Mouse (Mus musculus): ENCODE measurements at regions not wholly inside any gene's neighbourhood (a gene's known extent, or its start where the extent isn't known, plus 50 kb on each side); places are given as distances from the start of the nearest gene placed in this dataset.

- no peak for DNase-seq (ENCODE audit: low spot score in 2 of 2)
Measured at GRCm38 (mm10) chr11:24688160-24688782, 610.4 kb downstream of the Bcl11a start.

GRCm38 (mm10) chr11:24689807-24690333 lies 612.0 kb downstream of the Bcl11a start:
- DNase-seq (ENCODE audit: low spot score in 2 of 2): peak in 1 of 2 experiments; percentile 25

DNA sequence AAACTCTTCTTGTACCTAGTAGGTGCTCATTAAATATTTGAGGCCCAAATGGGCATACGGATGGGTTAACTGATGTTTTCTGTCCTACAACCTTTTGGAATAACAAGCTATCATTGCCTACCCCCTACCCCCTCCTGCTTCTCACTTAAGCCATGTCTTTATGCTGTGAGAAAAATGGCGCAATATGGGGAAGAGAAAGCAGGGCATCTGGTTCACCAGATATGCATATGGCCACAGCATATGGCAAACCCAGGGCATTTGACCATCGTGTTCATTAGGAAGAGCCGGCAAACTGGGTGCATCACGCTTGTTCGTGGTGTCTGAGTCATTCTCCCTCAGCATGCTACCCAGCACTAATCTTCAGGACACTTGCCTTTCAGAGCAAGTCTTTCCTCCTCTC lies 616.1 kb downstream of the Bcl11a start:
- DNase-seq (ENCODE audit: low spot score in 2 of 2): no peak

DNA sequence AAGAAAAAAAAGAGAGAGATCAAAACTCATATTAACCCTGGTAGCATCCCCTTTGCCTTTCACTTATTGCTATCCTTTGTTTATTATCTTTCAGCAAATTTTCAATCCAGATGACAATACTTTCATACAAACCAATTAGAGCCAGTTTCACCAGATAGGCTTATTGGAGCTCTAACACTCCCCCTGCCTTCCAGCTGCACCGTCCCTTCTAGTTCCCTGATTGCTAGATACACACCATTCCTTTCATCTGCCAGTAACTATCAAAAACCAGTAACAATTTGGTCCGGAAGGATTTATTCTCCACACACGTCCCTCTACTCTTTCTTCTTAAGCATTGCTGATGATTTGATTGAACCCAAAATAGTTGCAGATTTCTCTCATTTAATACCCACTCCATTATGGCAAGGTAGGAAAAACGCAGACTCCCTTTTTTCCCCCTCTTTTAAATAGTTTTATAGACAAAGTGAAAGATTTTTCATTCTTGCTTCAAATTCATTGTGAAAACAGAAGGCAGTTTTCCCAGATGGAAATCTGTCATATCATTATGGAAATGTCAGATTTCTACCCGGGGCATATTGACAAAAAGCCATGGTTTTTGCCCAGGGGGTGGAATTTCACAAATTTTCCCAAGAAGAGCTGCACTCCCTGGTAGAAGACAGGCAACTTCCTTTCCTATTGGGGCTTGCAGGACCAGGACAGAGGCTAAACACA lies 617.3 kb downstream of the Bcl11a start:
- DNase-seq (ENCODE audit: low spot score in 2 of 2): no peak

DNA sequence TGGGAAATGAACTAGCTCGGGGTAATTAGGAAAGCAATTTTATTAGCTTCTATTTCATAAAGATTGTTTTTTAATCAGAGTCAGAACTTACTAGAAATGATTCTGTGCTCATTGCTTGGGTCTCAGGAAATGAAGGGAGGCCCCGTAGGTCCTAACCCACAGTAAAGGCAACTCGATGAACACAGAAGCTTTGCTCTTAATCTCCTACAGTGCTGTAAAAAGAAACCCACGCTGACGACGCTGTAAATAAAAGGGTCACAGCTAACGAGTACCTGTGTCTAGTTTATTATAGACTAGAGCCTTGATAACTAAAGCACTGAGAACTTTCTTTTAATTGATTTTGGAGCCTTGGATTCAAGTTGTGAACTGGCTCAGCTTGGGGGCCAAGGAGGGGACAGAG lies 618.7 kb downstream of the Bcl11a start:
- DNase-seq (ENCODE audit: low spot score in 2 of 2): no peak

GRCm38 (mm10) chr11:24708790-24709189 lies 630.9 kb downstream of the Bcl11a start:
- DNase-seq (ENCODE audit: low spot score in 2 of 2): no peak

GRCm38 (mm10) chr11:24716539-24717287 lies 638.9 kb downstream of the Bcl11a start:
- peak; percentile 67 for DNase-seq (ENCODE audit: low spot score in 2 of 2)

DNA sequence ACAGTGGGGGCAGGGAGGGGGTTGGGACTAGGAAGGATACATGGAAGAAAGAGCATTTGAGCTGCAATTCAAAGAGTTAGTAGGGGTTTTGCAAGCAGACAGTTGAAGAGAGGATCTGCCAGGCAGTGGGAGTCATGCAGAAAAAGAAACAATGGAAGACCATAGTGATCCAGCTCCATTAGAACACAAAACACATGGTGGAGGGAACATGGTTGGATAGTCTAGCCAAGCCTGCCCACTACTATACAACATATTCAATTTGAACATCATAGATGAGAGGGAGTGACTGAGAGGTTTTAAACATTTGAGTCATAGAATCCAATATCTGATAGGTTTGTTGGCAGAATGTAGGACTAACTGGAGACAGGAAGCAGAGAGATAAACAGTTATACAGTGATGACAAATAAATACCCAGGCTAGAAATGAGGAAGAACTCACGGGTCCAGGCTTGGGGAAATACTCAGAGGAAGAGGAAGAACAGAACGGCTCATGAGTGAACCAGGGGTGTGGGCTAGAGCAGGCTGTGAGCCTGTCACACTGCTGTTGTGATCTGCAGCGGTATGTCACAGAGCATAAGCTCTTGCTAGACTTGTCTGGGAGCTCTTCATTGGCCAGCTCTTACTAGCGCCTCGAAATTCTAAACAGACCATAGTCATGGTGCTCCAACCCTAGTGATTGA lies 646.5 kb downstream of the Bcl11a start:
- no peak for DNase-seq (ENCODE audit: low spot score in 2 of 2)

- DNase-seq (ENCODE audit: low spot score in 2 of 2): no peak
Measured at GRCm38 (mm10) chr11:24726331-24726730, 648.5 kb downstream of the Bcl11a start.

- DNase-seq (ENCODE audit: low spot score in 2 of 2): no peak
Measured at GRCm38 (mm10) chr11:24727404-24727803, 649.5 kb downstream of the Bcl11a start.

DNA sequence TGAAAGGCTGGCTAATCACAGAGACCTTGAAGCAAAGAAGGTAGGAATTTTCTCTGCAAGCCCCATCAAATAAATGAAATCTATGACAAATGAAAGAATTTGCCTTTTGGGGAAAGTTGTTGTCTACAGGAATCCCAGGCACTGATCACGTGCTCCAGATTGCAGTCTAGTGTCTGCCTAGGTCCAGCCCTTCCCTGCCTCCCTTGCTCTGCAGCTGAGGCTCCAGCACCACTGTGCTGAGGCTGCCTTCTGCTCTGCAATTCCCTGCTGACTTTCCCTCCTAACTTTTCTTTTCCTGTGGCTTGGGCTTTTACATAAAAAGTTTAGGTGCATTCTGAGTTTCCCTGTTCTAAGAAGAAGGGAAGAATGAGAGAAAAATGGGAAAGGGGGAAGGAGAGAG lies 653.6 kb downstream of the Bcl11a start:
- no peak for DNase-seq (ENCODE audit: low spot score in 2 of 2)

- peak in 1 of 2 experiments; percentile 37 for DNase-seq (ENCODE audit: low spot score in 2 of 2)
Measured at GRCm38 (mm10) chr11:24739710-24740255, 661.9 kb downstream of the Bcl11a start.

DNA sequence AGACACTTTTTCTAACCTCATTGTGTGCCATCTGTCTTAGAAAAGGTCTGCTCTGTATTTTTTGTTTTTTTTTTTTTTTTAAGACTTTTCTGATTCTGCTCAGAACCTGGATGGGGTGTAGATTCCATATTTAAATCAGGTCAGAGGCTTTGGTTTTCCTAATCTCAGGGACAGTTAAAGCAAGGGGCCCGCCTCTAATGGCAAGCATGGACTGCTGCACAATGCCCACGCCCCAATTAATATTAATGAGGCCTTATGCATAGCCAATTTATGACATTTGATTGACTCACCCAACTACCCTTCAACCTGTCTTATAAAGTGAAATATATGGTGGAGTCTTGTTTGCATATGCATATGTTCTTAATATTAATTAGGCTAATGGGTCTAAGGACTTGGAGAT lies 662.6 kb downstream of the Bcl11a start:
- no peak for DNase-seq (ENCODE audit: low spot score in 2 of 2)

- peak; percentile 51 to 73 for DNase-seq (ENCODE audit: low spot score in 2 of 2)
Measured at GRCm38 (mm10) chr11:24742561-24742960, 664.7 kb downstream of the Bcl11a start.

GRCm38 (mm10) chr11:24743439-24743838 lies 665.6 kb downstream of the Bcl11a start:
- DNase-seq (ENCODE audit: low spot score in 2 of 2): no peak

DNA sequence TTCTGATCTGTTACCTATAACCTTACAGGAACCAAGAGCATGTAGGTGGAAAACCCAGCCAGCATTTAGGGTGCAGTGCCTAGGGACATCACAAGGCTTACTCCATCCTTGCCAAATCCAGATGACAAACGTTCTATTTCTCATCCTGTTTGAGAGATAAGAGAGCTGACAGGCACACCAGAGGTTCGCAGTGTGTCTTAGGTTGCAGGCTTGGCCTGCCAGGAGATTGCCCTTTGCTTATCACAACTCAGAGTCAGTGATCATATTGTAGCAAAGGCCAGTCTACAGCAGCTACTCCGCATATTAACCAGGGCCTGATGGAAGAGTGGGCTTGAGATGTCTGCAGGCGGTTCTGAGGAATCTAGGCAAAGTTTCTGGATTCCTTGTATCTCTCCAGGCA lies 668.0 kb downstream of the Bcl11a start:
- no peak for DNase-seq (ENCODE audit: low spot score in 2 of 2)

DNA sequence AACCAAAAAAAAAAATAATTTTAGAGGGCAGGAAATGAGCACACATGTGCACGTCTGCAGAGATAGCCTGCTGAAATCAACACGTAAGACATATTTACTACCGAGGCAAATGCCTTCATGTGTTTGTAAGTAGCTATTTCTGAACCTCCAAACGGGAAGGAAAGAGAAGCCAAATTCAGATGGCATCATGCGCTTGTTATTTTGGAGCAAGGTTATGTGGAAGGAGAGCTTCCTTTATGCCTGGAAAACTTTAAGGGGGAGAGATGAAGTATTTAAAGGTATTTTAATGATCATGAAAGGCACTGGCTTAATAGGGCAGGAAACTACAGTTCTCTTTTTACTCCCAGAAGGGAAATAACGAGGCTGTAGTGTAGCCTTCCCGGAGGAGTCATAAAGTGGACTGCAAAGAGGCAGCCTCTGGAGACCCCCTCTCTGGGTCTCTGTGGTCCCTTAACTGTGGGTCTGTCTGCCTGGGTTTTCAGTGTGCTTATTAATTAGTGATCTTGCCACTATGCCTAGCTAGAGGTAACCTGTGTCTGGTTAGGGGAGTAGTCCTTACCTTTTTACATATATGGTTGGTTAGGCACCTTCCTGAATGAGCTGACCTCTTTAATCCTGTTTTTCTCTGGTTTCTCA lies 672.4 kb downstream of the Bcl11a start:
- DNase-seq (ENCODE audit: low spot score in 2 of 2): no peak

DNA sequence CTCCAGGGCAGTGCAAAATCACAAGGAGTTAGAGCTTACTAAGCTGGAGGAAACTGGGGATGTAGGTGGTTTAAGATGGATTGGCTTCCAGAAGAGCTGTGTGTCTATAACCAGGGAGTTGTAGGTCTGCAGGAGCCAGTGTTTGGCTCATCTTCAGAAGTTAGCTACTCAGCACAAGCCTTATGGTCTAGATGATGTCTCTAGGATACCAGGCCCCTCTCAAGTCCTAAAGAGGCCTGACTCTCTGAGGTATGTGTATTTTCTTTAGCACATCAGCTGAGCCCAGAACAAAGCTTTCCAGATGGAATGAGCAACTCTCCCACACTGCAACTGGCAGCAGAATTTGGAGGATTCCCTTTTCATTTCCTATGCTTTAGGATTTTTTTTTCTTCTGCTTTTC lies 680.3 kb downstream of the Bcl11a start:
- DNase-seq (ENCODE audit: low spot score in 2 of 2): peak; percentile 31 to 41

GRCm38 (mm10) chr11:24783470-24783869 lies 705.6 kb downstream of the Bcl11a start:
- DNase-seq (ENCODE audit: low spot score in 2 of 2): no peak

DNA sequence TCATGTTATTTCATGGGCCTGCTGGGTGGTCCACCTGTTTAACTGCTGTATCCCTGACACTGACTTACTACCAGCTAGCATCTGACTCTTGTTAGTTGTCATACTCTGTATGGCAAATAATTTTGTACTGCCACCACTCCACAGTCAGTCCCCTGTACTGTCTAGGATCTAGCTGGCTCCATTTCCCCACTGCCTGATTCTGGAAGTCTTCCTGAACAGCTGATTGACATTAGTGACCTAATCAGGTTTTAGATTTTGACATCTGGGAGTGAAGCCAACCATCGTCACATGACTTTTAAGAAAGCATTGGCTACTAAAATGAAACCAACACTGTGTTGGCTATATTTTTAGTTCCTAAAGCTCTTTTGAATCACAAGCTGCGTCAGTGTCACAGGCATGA lies 711.3 kb downstream of the Bcl11a start:
- DNase-seq (ENCODE audit: low spot score in 2 of 2): no peak

DNA sequence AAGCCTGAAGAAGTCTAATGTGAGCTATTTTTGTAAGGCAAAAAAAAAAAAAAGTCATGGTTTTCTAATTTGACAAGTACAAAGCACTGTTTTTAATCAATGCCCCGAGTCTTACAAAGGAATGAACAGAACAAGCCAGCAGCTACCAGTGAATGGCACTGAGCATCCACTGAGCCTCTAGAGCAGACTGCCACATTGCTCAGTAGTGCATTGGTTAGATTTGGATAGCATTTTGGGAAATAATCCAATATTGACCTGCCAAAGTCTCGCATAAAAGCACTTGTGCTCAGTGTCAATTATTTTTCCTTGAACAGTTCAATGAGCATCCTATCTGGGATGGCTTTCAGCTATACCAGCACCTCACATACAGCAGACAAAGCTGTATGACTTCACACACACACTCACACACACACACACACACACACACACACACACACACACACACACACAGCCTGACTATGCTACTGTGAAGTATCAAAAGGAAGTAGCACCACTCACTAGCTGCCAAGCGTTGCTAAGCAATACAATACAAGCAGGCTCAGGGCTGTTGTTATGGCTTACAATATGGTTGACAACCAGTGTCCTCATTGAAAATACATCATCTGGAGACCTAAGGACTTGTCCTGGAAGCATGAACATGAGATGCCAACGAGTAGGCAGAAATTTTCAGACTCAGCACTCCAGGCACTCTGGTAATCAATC lies 717.8 kb downstream of the Bcl11a start:
- peak; percentile 32 to 48 for DNase-seq (ENCODE audit: low spot score in 2 of 2)
